Mouse (Mus musculus): Measurements from ENCODE around the gene Msh4.

DNA sequence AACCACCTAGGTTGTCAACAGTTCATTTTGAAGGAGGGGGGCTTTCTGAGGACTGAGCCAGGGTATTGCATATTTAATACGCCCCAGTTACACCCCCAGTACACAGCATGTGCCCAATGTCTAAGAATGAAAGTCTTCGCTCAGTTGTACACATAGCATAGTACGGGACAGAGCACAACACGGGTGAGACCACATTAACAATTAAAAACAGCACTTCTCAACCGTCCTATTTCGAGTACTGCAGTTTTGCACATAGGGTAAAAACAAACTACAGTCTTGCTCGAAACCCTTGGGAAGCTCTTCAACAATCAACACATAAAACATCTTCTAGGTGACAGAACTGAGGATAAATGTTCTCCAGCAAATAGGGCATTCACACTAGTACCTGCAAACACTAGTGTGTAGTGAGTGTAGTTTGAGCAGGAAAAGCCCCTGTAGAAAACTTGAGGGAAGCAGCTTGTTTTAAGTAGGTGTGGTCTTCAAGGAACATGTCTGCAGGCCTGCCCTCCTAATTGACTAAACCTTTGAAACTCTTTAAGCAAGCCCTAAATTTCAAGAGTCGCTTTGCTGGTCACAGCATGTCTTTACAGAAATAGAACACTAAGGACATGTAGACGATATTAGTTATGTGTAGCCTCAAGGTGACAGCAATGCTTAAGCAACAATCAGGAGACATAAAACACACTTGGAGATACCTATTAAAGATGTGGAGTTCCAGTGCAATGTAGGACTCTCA lies at the start of gene Msh4:
- TF ChIP-seq CTCF (IDR thresholded peaks at IDR 0.05; ENCODE audit: low read depth) (no peak), EP300 (optimal IDR thresholded peaks at IDR 0.05) (no peak)

Data from stomach, postnatal 0 days (tissue).